Mouse (Mus musculus): ENCODE measurements at regions not wholly inside any gene's neighbourhood (a gene's known extent, or its start where the extent isn't known, plus 50 kb on each side); places are given as distances from the start of the nearest gene placed in this dataset.

- TF ChIP-seq POLR2A (IDR thresholded peaks at IDR 0.05; ENCODE audit: insufficient read depth, low read depth, low read length) = no peak
- TF ChIP-seq CTCF (IDR thresholded peaks at IDR 0.05) = no peak
- TF ChIP-seq EP300 (IDR thresholded peaks at IDR 0.05; ENCODE audit: insufficient read depth, low read depth, low read length) = no peak
Observed at GRCm38 (mm10) chr7:138503016-138503415, 105.5 kb upstream of the Tcerg1l start.

Data from heart, adult 2 months (tissue).